Mouse (Mus musculus) intestine, postnatal 0 days (tissue): ENCODE measurements around the gene E330021D16Rik. TPM values are rescaled to one million over a fixed set of nuclear protein-coding genes. Genes with fewer than 3 reads are reported as not detected.

Experiments
- ATAC-seq: fragments of 200-750 bp; cut with Nextera tagmentation; 2 replicates; pipeline ENCODE4 v1.8.0; 2017; ENCODE audit warnings: mild to moderate bottlenecking, moderate TSS enrichment, moderate library complexity
- H3K27ac ChIP-seq: fragments of 300-500 bp; sonication (generic); 2 replicates; pipeline ENCODE4 v1.5.1; 2014; ENCODE audit warnings: mild to moderate bottlenecking, low read depth, low read length, moderate library complexity
- H3K27me3 ChIP-seq: fragments of 300-500 bp; sonication (generic); replicated peaks from 2 replicates; pipeline ENCODE4 v1.6.1; 2014; ENCODE audit warnings: low read length, mixed read lengths; ENCODE audit not compliant: control insufficient read depth, insufficient read depth
- H3K36me3 ChIP-seq: fragments of 300-500 bp; sonication (generic); 2 replicates; pipeline ENCODE4 v1.6.1; 2014; ENCODE audit warnings: mild to moderate bottlenecking, moderate library complexity; ENCODE audit not compliant: control insufficient read depth, insufficient read depth
- H3K4me1 ChIP-seq: fragments of 300-500 bp; sonication (generic); replicated peaks from 2 replicates; pipeline ENCODE4 v1.6.1; 2014; ENCODE audit warnings: antibody characterized with exemption, low read length, mixed read lengths; ENCODE audit not compliant: control insufficient read depth, insufficient read depth
- H3K4me2 ChIP-seq: fragments of 300-500 bp; sonication (generic); replicated peaks from 2 replicates; pipeline ENCODE4 v1.6.1; 2014; ENCODE audit warnings: low read depth, mild to moderate bottlenecking, moderate library complexity
- H3K4me3 ChIP-seq: fragments of 300-500 bp; sonication (generic); 2 replicates; pipeline ENCODE4 v1.5.1; 2014; ENCODE audit warnings: low read depth, low read length
- H3K9ac ChIP-seq: fragments of 300-500 bp; sonication (generic); 2 replicates; pipeline ENCODE4 v1.6.1; 2014; ENCODE audit warnings: mild to moderate bottlenecking, low read depth, low read length
- H3K9me3 ChIP-seq: fragments of 300-500 bp; sonication (generic); 2 replicates; pipeline ENCODE4 v1.6.1; 2016; ENCODE audit warnings: mixed run types; ENCODE audit not compliant: control insufficient read depth
- CTCF ChIP-seq: sonication (generic); IDR thresholded peaks from 2 replicates; pipeline ENCODE4 v1.5.1; 2016; ENCODE audit warnings: low read depth, mild to moderate bottlenecking, control low read depth, antibody characterized with exemption, moderate library complexity
- WGBS: fragments of 180-500 bp; shearing (Covaris S2); extraction: QIAGEN DNeasy Blood & Tissue Kit; methylation state at CpG from one replicate; pipeline ENCODE4 v1.1.7; 2014; 5-methylcytosine and 5-hydroxymethylcytosine counted together
- polyA plus RNA-seq: library from polyadenylated mRNA; unstranded; fragments of >200 nt; fragmentation: Nextera tagmentation; extraction: Ambion mirVana; gene quantifications from 2 replicates; pipeline ENCODE4 v1.2.1, GENCODE M21; 2015

Gene E330021D16Rik
- not detected in 2 replicates for polyA plus RNA-seq

DNA sequence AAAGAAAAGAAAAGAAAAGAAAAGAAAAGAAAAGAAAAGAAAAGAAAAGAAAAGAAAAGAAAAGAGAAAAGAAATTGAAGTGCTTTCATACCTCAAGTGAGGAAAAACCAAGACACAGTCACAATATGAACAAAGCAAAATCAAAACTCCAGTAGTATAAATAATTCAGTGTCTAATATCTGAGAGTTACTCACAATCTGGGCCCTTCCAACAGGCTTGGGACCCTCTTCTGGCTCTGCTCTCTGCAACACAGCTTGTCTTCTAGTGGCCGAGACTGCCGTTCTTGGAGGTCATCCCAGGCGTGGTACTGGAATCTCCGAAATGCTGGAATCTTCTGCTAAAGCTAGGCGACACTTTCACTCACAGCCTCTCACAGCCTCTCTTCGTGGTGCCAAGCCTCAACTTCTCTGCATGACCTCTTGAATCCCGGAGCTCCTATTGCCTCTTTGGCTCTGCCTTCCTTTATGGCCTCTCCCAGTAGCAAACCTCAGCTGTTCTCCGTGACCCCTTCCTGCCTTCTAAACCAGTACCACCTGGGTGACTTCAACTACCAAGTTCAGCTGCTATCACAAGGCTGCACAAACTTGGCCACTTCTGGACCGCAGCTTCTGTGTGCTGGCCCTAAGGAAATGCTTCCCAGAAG is at the start of gene E330021D16Rik:
E330021D16Rik (minus strand) TSS at position 437 of the 643 bp plus-strand sequence.
- Histone ChIP-seq H3K4me2 (no peak within 1 kb of the TSS), H3K9ac (no peak within 1 kb of the TSS), H3K4me1 (no peaks in the 10 kb centered on the region), H3K4me3 (no peak within 1 kb of the TSS), H3K36me3 (no peaks in the 10 kb centered on the region), H3K9me3 (no peaks in the 10 kb centered on the region), H3K27me3 (no peaks in the 10 kb centered on the region), H3K27ac (no peak within 1 kb of the TSS)
- ATAC-seq: no peak
- WGBS: 88% methylated on average over 9 of the region's 9 CpGs
- no peak for TF ChIP-seq CTCF

DNA sequence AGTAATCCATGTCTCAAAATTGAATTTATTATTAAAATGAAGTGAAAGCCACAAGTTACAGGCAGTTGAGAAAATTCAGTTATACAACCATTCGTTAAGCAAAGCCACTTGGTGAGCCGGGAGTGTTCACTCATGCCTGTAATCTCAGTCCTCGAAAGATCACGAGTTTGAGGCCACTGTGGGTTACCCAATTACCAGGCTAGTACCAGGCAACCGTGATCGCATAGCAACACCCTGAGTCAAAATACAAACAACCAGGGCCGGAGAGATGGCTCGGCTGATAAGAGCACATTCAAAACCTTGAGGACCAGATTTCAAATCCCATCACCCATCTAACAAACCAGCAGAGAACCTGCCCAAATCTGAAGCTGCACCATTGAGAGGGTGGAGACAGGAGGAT is 49.7 kb upstream of the E330021D16Rik start:
- Histone ChIP-seq H3K27me3 (no peaks in the 10 kb centered on the region), H3K9ac (no peak overlapping the region), H3K4me3 (no peak overlapping the region), H3K9me3 (no peaks in the 10 kb centered on the region), H3K4me1 (peaks cover 15% of the 10 kb centered on the region; the same call in 1 of the 2 replicates), H3K27ac (no peak overlapping the region), H3K4me2 (no peak overlapping the region), H3K36me3 (no peaks in the 10 kb centered on the region)
- no peak for TF ChIP-seq CTCF
- WGBS: 63% methylated on average over 8 of the region's 8 CpGs
- ATAC-seq: no peak

GRCm38 (mm10) chr6:136464121-136464621 is 48.8 kb upstream of the E330021D16Rik start:
- no peak for TF ChIP-seq CTCF
- no peak overlapping the region for H3K9ac ChIP-seq
- 65% methylated on average over 12 of the region's 12 CpGs for WGBS
- no peaks in the 10 kb centered on the region for H3K9me3 ChIP-seq
- H3K4me1 ChIP-seq: peaks cover 7% of the 10 kb centered on the region; the same call in 1 of the 2 replicates
- H3K27ac ChIP-seq: no peak overlapping the region
- H3K4me2 ChIP-seq: no peak overlapping the region
- no peak for ATAC-seq
- H3K4me3 ChIP-seq: no peak overlapping the region
- H3K36me3 ChIP-seq: no peaks in the 10 kb centered on the region
- no peaks in the 10 kb centered on the region for H3K27me3 ChIP-seq

- no peak overlapping the region for H3K4me3 ChIP-seq
- no peak for TF ChIP-seq CTCF
- no peaks in the 10 kb centered on the region for H3K9me3 ChIP-seq
- 70% methylated on average over 9 of the region's 9 CpGs for WGBS
- peaks cover 6% of the 10 kb centered on the region; the same call in 1 of the 2 replicates for H3K4me1 ChIP-seq
- no peaks in the 10 kb centered on the region for H3K36me3 ChIP-seq
- H3K4me2 ChIP-seq: no peak overlapping the region
- no peaks in the 10 kb centered on the region for H3K27me3 ChIP-seq
- no peak overlapping the region for H3K9ac ChIP-seq
- no peak for ATAC-seq
- H3K27ac ChIP-seq: no peak overlapping the region
Measured at GRCm38 (mm10) chr6:136463491-136463890, 48.1 kb upstream of the E330021D16Rik start.

DNA sequence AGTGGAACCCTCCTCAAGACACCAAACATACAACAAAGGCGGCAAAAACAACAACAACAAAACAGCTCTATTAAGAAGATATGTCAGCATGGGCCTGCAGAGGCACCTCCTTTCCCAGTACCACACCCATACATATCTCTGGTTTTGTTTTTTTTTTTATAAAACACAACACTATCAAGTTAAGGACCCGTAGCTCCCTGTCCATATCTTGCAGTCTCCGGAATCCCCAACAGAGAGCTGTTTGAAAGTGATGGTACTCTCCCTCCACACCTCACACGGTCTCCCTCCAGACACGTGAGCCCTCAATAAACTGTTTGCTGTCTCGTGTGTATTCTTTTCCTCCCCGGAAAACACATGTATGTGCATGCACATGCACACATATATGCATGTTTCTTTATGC is 43.8 kb upstream of the E330021D16Rik start:
- Histone ChIP-seq H3K4me3 (no peak overlapping the region), H3K27ac (no peak overlapping the region), H3K9ac (no peak overlapping the region), H3K4me2 (no peak overlapping the region), H3K36me3 (no peaks in the 10 kb centered on the region), H3K9me3 (no peaks in the 10 kb centered on the region), H3K27me3 (no peaks in the 10 kb centered on the region), H3K4me1 (no peaks in the 10 kb centered on the region)
- no peak for TF ChIP-seq CTCF
- 77% methylated on average over 7 of the region's 7 CpGs for WGBS
- no peak for ATAC-seq

DNA sequence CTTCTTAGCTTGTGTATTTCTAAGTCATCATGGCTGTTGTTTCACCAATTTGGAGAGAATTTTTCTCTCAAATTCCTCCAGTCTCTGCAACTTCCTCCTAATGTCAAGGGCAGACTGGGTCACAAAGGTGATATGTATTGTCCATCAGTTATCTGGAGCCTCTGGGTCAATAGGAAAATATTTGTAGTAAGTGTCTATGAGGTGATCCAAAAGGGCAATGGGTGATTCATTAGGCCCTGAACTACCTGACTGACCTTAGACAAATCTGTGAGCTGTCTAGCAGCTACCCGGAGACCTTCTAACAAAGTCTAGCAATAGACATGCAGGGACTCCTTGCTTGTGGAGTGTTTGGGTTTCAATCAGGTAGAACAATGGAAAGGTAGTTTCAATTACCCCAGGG is 40.9 kb upstream of the E330021D16Rik start:
- Histone ChIP-seq H3K27me3 (no peaks in the 10 kb centered on the region), H3K9ac (no peak overlapping the region), H3K4me1 (0 out of 2 replicates have a peak, but pooled peaks cover 5% of the 10 kb centered on the region), H3K36me3 (no peaks in the 10 kb centered on the region), H3K4me3 (no peak overlapping the region), H3K9me3 (no peaks in the 10 kb centered on the region), H3K4me2 (no peak overlapping the region), H3K27ac (no peak overlapping the region)
- no peak for ATAC-seq
- no peak for TF ChIP-seq CTCF
- WGBS: 85% methylated on average over 1 of the region's 1 CpGs
